Mouse (Mus musculus): Measurements from ENCODE around the gene Ptprs. TPM values are rescaled to one million over a fixed set of nuclear protein-coding genes. Genes with fewer than 3 reads are reported as not detected.

The Ptprs gene
- polyA plus RNA-seq, 1 experiment from 2014 or later = 15.7 TPM

DNA sequence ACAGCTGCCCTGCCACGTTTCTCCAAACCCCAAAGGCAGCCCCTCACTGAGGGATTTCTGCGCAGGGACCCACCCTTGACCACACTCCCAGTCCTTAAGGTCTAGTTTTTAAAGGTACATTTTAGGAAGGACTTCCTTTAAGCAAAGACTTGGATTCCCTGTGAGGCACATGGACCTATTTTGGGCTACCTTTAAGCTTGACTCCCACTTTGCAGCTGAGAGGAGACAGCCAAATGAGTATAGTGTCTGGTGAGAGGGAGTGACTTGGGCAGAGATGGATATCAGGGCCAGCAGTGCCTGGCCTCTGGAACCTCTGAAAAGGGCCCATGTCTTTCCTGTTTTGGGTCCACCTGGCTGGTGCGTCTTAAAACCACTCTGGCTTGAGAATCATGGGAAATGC is 50.3 kb downstream of the Ptprs start:
- Histone ChIP-seq H3K4me3 (ENCODE audit: low read depth, low read length) (peak overlapping the region; percentile 45; the same call in 1 of the 2 replicates), H3K27me3 (replicated peaks; ENCODE audit: control insufficient read depth, insufficient read depth, low read length) (no peaks in the 10 kb centered on the region), H3K36me3 (ENCODE audit: control insufficient read depth, insufficient read depth) (peaks cover 29% of the 10 kb centered on the region), H3K9ac (ENCODE audit: low read depth, low read length) (no peak overlapping the region), H3K4me2 (replicated peaks; ENCODE audit: low read depth) (peak overlapping the region; percentile 90), H3K27ac (ENCODE audit: low read depth, low read length) (no peak overlapping the region), H3K4me1 (replicated peaks; ENCODE audit: control insufficient read depth, insufficient read depth, low read length) (no peaks in the 10 kb centered on the region), H3K9me3 (ENCODE audit: control insufficient read depth) (no peaks in the 10 kb centered on the region)
- ATAC-seq = no peak
- 37% methylated on average over 3 of the region's 3 CpGs for WGBS
- no peak for TF ChIP-seq CTCF (IDR thresholded peaks at IDR 0.05; ENCODE audit: low read depth)

DNA sequence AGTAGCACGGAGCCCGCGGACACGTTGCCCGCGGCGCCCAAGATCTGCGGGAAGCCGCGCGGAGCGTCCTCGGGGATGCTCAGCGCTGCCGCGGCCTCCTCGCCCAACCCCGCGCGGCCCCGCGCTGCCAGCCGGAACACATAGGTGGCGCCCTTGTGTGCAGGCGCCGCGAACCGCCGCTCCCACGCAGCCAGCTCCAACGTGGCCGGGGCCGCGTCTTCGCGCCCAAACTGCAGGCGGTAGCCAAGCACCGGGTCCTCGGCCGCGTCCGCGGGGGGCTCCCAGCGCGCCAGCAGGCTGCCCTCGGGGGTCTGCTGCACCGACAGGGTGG is 50.7 kb downstream of the Ptprs start:
- TF ChIP-seq CTCF (IDR thresholded peaks at IDR 0.05; ENCODE audit: low read depth) = peak; percentile 93
- Histone ChIP-seq H3K4me1 (replicated peaks; ENCODE audit: control insufficient read depth, insufficient read depth, low read length) (no peaks in the 10 kb centered on the region), H3K4me3 (ENCODE audit: low read depth, low read length) (peak overlapping the region; percentile 45), H3K27ac (ENCODE audit: low read depth, low read length) (no peak overlapping the region), H3K27me3 (replicated peaks; ENCODE audit: control insufficient read depth, insufficient read depth, low read length) (no peaks in the 10 kb centered on the region), H3K36me3 (ENCODE audit: control insufficient read depth, insufficient read depth) (peaks cover 33% of the 10 kb centered on the region), H3K9me3 (ENCODE audit: control insufficient read depth) (no peaks in the 10 kb centered on the region), H3K9ac (ENCODE audit: low read depth, low read length) (peak overlapping the region; percentile 45), H3K4me2 (replicated peaks; ENCODE audit: low read depth) (peak overlapping the region; percentile 90)
- under 1% methylated on average over 47 of the region's 47 CpGs for WGBS
- peak; percentile 65 for ATAC-seq

DNA sequence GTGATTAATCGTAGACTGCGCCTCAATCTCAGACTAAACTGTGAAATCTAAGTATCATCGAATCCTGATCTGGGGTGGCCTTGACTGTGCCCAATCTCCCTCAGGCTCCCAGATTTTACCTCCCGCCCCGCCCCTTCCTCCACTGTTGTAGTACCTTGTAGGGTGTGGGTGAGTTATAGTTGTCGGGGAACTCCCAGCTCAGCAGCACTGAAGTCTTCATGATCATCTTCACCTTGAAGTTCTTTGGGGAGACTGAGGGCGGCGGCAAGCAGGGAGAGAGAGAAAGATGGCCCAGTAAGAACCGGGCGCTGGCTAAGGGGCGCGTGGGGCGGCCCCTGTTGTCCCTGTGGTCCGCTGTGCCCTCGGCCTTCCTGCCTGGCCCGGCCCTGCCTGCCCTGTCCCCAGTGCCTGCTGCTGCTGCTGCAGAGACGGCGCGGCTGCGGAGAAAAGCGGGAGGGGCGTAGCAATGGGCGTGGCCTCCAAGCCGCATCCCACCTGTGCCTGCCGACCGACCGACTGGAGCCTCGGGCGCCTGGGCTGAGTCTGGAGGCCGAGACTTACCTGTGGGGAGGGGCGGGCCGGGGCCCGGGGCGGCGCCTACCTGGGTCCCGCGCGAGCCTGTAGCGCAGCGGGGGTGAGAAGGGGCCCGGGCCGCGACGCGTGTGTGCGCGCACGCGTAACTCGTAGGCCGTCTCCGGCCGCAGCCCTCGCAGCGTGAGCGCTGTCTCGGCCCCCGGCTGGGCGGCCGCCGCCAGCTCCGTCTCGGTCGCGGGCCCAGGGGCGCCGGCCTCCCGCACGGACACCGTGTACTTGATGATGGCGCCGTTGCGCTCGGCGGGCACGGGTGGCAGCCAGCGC is 51.3 kb downstream of the Ptprs start:
- peak; percentile 66 for ATAC-seq
- WGBS = 20% methylated on average over 68 of the region's 77 CpGs
- Histone ChIP-seq H3K27me3 (replicated peaks; ENCODE audit: control insufficient read depth, insufficient read depth, low read length) (no peaks in the 10 kb centered on the region), H3K4me3 (ENCODE audit: low read depth, low read length) (peak overlapping the region; percentile 45), H3K9ac (ENCODE audit: low read depth, low read length) (peak overlapping the region; percentile 45), H3K4me2 (replicated peaks; ENCODE audit: low read depth) (peak overlapping the region; percentile 90), H3K36me3 (ENCODE audit: control insufficient read depth, insufficient read depth) (peaks cover 36% of the 10 kb centered on the region), H3K4me1 (replicated peaks; ENCODE audit: control insufficient read depth, insufficient read depth, low read length) (no peaks in the 10 kb centered on the region), H3K27ac (ENCODE audit: low read depth, low read length) (no peak overlapping the region), H3K9me3 (ENCODE audit: control insufficient read depth) (no peaks in the 10 kb centered on the region)
- no peak for TF ChIP-seq CTCF (IDR thresholded peaks at IDR 0.05; ENCODE audit: low read depth)

DNA sequence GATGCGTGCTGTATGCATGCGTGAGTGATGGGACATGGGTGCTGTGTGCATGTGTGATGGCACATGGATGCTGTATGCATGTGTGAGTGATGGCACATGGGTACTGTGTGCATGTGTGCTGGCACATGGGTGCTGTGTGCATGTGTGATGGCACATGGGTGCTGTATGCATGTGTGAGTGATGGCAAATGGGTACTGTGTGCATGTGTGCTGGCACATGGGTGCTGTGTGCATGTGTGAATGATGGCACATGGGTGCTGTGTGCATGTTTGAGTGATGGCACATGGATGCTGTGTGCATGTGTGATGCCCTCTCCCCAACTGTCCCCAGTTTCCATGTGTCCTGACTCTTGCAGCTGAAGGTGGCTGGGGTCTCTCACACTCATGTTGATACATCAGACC is 56.3 kb downstream of the Ptprs start:
- 100% methylated on average over 2 of the region's 2 CpGs for WGBS
- Histone ChIP-seq H3K36me3 (ENCODE audit: control insufficient read depth, insufficient read depth) (peaks cover 75% of the 10 kb centered on the region), H3K27me3 (replicated peaks; ENCODE audit: control insufficient read depth, insufficient read depth, low read length) (no peaks in the 10 kb centered on the region), H3K27ac (ENCODE audit: low read depth, low read length) (no peak overlapping the region), H3K9ac (ENCODE audit: low read depth, low read length) (no peak overlapping the region), H3K4me1 (replicated peaks; ENCODE audit: control insufficient read depth, insufficient read depth, low read length) (no peaks in the 10 kb centered on the region), H3K4me2 (replicated peaks; ENCODE audit: low read depth) (no peak overlapping the region), H3K4me3 (ENCODE audit: low read depth, low read length) (no peak overlapping the region), H3K9me3 (ENCODE audit: control insufficient read depth) (no peaks in the 10 kb centered on the region)
- no peak for TF ChIP-seq CTCF (IDR thresholded peaks at IDR 0.05; ENCODE audit: low read depth)
- ATAC-seq = no peak

DNA sequence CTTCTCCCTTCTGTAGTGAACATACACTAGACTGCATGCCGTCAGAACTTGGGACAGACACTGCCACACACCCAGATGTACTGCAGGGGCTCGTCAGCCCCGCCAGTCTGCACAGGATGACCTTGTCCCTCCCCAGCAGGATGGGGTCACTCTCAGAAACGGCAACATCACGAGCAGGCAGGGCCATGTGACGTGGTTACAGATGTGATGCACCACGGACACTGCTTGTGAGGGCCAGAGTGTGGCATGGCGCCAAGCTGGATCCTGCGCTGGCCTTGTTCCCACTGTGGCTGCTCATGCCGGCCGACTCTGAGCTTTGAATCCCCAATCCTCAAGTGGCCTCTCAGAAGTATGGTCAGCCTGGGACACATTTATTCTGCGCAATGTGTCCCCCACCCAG is 58.0 kb downstream of the Ptprs start:
- no peaks in the 10 kb centered on the region for H3K9me3 ChIP-seq (ENCODE audit: control insufficient read depth)
- no peak overlapping the region for H3K4me3 ChIP-seq (ENCODE audit: low read depth, low read length)
- H3K4me2 ChIP-seq (replicated peaks; ENCODE audit: low read depth) = no peak overlapping the region
- peaks cover 77% of the 10 kb centered on the region for H3K36me3 ChIP-seq (ENCODE audit: control insufficient read depth, insufficient read depth)
- H3K9ac ChIP-seq (ENCODE audit: low read depth, low read length) = no peak overlapping the region
- H3K4me1 ChIP-seq (replicated peaks; ENCODE audit: control insufficient read depth, insufficient read depth, low read length) = no peaks in the 10 kb centered on the region
- WGBS = 70% methylated on average over 12 of the region's 12 CpGs
- no peaks in the 10 kb centered on the region for H3K27me3 ChIP-seq (replicated peaks; ENCODE audit: control insufficient read depth, insufficient read depth, low read length)
- no peak for ATAC-seq
- H3K27ac ChIP-seq (ENCODE audit: low read depth, low read length) = no peak overlapping the region
- no peak for TF ChIP-seq CTCF (IDR thresholded peaks at IDR 0.05; ENCODE audit: low read depth)

DNA sequence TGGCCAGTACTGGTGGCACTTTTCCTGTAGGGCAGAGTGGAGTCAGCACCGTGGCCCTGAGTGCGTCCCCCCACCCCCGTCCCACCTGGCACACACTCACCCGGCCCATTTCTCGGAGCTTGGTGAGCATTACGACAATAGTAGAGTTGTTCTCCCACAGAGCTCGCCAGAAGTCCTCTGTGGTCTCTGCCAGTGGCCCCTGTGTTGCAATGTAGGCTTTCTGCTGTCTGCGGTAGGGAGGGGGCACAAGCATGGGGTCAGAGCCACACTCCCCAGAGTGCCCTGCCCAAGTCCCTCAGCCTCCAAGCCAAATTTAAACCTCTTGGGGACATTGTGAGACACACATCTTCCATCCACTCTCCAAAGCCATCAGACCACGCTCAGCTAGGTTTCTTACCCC is 61.5 kb downstream of the Ptprs start:
- ATAC-seq = no peak
- peaks cover 69% of the 10 kb centered on the region for H3K36me3 ChIP-seq (ENCODE audit: control insufficient read depth, insufficient read depth)

More for the DNA sequence above, 61.5 kb downstream of the Ptprs start:
- 93% methylated on average over 9 of the region's 9 CpGs for WGBS
- no peaks in the 10 kb centered on the region for H3K9me3 ChIP-seq (ENCODE audit: control insufficient read depth)
- TF ChIP-seq CTCF (IDR thresholded peaks at IDR 0.05; ENCODE audit: low read depth) = no peak
- no peak overlapping the region for H3K4me2 ChIP-seq (replicated peaks; ENCODE audit: low read depth)
- no peak overlapping the region for H3K27ac ChIP-seq (ENCODE audit: low read depth, low read length)
- H3K9ac ChIP-seq (ENCODE audit: low read depth, low read length) = no peak overlapping the region
- H3K27me3 ChIP-seq (replicated peaks; ENCODE audit: control insufficient read depth, insufficient read depth, low read length) = no peaks in the 10 kb centered on the region
- H3K4me1 ChIP-seq (replicated peaks; ENCODE audit: control insufficient read depth, insufficient read depth, low read length) = no peaks in the 10 kb centered on the region
- H3K4me3 ChIP-seq (ENCODE audit: low read depth, low read length) = no peak overlapping the region

Measured in intestine, postnatal 0 days (tissue).